Mouse (Mus musculus) liver, embryonic 14 days (tissue): ENCODE results near the gene Eftud2. TPM values are rescaled to one million over a fixed set of nuclear protein-coding genes. Genes with fewer than 3 reads are reported as not detected.

ENCODE experiments used
- polyA plus RNA-seq: library from polyadenylated mRNA; depleted of rRNA; stranded (reverse); fragments of >200 nt; gene quantifications from 2 replicates; pipeline ENCODE4 v1.2.3, GENCODE M21; 2012; rRNA removed

Eftud2 gene
- polyA plus RNA-seq: 47.1 and 52.6 TPM in 2 replicates

DNA sequence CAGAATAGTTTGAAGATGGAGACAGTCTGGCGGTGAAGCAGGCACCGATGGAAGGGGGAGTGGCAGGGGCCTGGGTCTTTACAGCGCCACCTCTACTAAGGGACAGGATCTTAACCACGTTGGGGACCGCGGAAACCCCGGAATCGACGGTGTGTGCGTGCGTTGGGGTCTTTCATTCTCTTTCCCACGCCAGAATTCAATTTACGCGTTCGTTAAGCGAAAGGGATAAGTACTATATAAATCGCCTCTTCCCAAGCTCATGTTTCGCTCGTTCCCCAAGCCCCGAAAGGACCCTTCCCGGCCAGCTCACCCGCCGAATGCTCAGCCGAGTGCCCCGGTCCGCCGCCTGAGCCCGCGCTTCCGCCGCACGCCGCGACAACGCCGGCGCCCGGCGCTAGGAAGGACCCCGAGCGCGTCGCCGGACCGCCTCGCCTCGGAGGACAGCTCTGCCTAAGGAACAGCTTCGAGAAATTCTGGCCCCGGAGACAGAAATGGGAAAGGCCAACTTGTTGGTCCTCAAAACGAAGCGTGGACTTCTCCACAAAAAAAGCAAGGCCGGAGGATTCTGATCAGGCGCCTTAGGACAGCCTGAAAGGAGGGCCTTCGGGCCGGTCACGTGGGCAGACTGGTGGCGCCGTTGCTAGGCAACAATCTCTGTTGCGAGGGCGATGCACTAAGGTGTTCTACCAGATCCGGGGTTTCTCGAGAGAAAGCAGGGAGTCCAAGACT is at the start of gene Eftud2, which contains the start of gene Ccdc103:
Eftud2 (minus strand) TSS at position 401 of the 729 bp plus-strand sequence.
Ccdc103 (plus strand) TSS at position 620 of the 729 bp plus-strand sequence.

DNA sequence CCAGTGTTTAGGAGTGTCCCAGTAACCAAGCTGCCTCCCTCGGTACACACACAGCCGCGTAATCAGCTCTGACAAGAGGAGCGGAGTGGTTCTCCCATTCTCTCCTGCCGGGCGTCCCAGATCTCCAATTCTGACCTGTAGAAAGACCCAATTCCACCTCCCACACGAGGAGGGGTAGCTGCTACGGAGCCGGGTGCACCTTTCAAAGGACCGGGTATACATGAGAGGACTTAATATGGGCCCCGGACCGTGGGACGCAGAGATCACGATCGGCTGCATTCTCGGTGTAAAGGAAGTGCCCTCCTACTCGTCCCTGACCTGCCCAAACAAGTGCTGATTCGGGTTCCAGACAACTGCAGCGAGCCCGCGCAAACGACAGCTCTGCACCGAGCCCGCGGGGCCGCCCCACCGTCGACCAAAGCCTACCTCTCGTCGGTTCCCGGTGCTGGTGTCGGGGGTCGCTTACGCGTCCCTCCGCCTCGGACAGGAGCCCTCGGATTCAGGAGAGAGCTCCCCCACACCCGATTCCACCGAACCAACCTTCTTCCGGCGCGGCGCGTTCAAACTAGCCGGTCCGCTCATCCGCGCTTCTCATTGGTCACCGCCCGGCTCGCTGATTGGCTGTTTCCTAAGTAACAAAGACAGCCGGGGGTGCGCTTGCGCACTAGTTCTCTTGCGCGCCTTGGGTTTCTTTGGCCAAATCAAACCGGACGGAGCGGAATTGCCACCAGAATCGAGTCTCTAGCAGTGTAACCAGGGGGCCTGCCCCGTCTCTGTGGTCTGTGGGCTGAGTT is 44.0 kb upstream of the Eftud2 start, which contains the start of gene Kif18b:
Kif18b (minus strand) TSS at position 568 of the 794 bp plus-strand sequence.

DNA sequence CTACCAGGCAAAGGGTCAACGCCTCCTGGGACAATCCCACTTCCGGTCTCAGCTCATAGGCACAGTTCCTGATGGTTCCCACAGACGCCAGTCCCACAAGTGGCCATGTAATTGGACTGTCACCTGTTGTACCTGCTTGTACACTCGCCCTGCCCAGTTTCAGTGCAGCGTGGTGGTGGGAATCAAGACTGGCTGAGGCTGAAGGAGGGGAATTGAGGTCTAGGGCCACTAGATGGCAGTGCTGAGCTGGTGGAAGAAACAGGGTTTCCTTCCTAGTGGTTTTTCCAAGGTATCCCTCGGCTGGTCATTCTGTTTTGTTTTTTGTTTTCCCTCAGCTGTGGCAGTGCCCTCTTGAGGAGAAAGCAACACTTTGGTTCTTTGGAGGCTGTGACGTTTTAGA is 20.0 kb upstream of the Eftud2 start, which contains the start of gene Gfap:
Gfap (minus strand) TSS at position 150 of the 400 bp plus-strand sequence.

DNA sequence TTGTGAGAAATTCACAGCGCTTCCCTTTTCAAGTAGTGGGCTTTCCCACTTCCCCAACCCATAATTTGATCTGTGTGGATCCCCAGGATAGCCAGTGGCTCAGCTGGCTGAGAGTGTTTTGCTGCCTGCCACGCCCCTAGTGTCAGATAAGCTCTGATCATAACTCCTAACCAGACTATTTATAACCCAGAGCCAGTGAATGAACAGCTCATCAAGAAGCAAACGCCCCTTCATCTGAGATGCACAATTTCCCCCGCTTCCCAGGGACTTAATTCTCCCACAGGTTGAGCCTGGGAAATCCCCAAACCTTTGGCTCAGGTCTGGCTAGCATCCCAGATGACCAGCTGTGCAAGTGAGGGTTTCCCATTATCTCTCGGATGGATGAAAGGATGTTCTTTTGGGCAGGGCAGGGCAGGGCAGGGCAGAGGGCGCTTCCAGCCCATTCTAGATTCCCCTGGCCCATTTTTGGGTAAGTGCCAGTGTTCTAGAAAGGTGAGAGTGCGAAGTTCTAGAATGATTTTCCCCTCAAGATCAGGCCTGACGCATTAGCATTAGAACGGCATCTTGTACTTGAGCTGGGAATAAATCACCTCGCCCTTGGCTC is 3.9 kb upstream of the Eftud2 start, which contains the start of gene Fam187a:
Fam187a (plus strand) TSS at position 554 of the 604 bp plus-strand sequence.

DNA sequence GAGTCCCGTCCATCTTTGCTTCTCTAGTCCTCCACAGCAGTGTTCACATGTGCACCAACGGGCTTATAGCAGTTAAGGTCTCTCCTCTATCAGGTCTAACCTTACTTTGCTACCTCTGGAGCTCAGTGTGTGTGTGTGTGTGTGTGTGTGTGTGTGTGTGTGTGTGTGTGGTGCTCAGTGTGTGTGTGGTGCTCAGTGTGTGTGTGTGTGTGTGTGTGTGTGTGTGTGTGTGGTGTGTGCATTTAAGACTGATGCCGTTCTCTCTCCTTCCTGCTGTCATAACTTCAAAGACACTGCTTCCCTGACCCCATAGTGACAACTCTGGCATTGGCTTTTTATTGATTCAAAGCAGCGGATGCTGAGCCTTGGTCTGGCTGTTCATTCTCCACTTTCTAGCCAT is 45.2 kb downstream of the Eftud2 start, which contains the start of gene Higd1b:
Higd1b (plus strand) TSS at position 301 of the 400 bp plus-strand sequence.

DNA sequence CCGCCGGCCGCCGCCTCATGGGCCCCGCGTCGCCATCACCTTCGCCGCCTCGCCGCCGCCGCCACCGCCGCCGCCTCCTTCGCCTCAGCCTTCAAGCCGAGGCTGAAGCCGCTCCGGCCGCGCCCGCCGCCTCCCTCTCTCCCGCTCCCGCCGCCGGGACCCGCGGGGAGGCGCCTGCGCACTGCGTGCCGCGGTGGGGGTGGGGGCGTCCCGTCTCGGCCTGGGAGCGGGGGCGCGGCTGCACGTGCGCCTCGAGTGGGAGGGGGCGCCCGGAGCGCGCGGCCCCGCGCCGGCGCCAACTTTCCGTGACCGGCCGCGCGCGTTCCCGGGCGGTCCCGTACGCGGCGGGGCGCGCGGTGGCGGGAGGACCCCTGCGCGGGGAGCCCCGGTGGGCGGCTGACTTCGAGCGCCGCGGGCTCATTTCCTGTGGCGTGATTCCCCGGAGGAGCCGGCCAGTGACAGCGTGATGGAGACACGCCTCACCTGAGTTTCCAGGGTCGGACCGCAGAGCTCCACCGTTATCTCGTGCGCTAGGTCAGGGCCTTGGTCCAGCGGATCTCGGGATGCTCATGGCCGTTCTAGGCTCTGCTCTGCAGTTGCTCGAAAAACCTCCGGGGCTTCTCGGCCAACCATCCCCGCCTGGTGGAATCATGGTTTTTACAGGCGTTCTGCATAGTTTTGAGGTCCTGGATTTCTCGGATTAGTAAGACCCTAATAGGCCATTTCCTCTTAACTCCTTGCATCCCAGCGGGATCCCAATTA is 61.6 kb downstream of the Eftud2 start, which contains the start of gene Gjc1:
Gjc1 (minus strand) TSS at position 680 of the 762 bp plus-strand sequence.

Other genes starting within 250 kb of the Eftud2 start
- 0.02 and 0.03 TPM in 2 replicates for gene Meioc, start 217.3 kb downstream of the Eftud2 start, polyA plus RNA-seq
- gene Ccdc43, start 183.2 kb downstream of the Eftud2 start, polyA plus RNA-seq: 8.0 and 8.1 TPM in 2 replicates
- 0.25 TPM in 2 replicates for gene Adam11, start 119.5 kb downstream of the Eftud2 start, polyA plus RNA-seq
- gene Gjc1, start 61.3 kb downstream of the Eftud2 start, polyA plus RNA-seq: 1.6 and 1.9 TPM in 2 replicates
- gene Higd1b, start 45.1 kb downstream of the Eftud2 start, polyA plus RNA-seq: not detected in 2 replicates
- gene Ccdc103, start 219 bp upstream of the Eftud2 start, polyA plus RNA-seq: 0.35 and 0.71 TPM in 2 replicates
- 0.01 TPM in 1 of 2 replicates, not detected in the other for gene Fam187a, start 4.2 kb upstream of the Eftud2 start, polyA plus RNA-seq
- 12.3 and 14.0 TPM in 2 replicates for gene Gfap, start 19.9 kb upstream of the Eftud2 start, polyA plus RNA-seq
- gene Kif18b, start 44.1 kb upstream of the Eftud2 start, polyA plus RNA-seq: 18.8 and 19.6 TPM in 2 replicates
- 0.09 and 0.14 TPM in 2 replicates for gene C1ql1, start 65.7 kb upstream of the Eftud2 start, polyA plus RNA-seq
- gene Nmt1, start 147.2 kb upstream of the Eftud2 start, polyA plus RNA-seq: 19.7 and 25.3 TPM in 2 replicates
- gene Dcakd, start 147.3 kb upstream of the Eftud2 start, polyA plus RNA-seq: 23.4 and 26.8 TPM in 2 replicates
- gene Plcd3, start 220.7 kb upstream of the Eftud2 start, polyA plus RNA-seq: 0.30 and 0.33 TPM in 2 replicates
- 26.2 and 27.6 TPM in 2 replicates for gene Acbd4, start 220.7 kb upstream of the Eftud2 start, polyA plus RNA-seq
- 10.6 and 11.8 TPM in 2 replicates for gene Hexim1, start 235.2 kb upstream of the Eftud2 start, polyA plus RNA-seq